Mouse (Mus musculus): ENCODE results near the gene Tmem80. TPM values are rescaled to one million over a fixed set of nuclear protein-coding genes. Genes with fewer than 3 reads are reported as not detected.
A peak's percentile ranks its signal among the peaks of the same experiment; 100 is the strongest.

Gene Tmem80
- polyA plus RNA-seq, 1 experiment from 2014 or later: 62.2 TPM

GRCm38 (mm10) chr7:141335682-141336081, 8.1 kb downstream of the Tmem80 start:
- ATAC-seq: no peak
- WGBS: 91% methylated on average over 4 of the region's 4 CpGs

GRCm38 (mm10) chr7:141336296-141336695, 8.8 kb downstream of the Tmem80 start:
- Histone ChIP-seq H3K4me1 (replicated peaks; ENCODE audit: control insufficient read depth, insufficient read depth, low read length) (peaks cover 5% of the 10 kb centered on the region; the same call in 1 of the 2 replicates), H3K9ac (replicated peaks; ENCODE audit: low read depth, low read length) (no peak overlapping the region), H3K4me3 (replicated peaks; ENCODE audit: low read length) (no peak overlapping the region), H3K27me3 (replicated peaks; ENCODE audit: control insufficient read depth, insufficient read depth, low read length) (0 out of 2 replicates have a peak, but pooled peaks cover 3% of the 10 kb centered on the region), H3K36me3 (ENCODE audit: control insufficient read depth, insufficient read depth) (peaks cover 9% of the 10 kb centered on the region), H3K4me2 (ENCODE audit: low read length) (no peak overlapping the region), H3K9me3 (ENCODE audit: control insufficient read depth, low read length) (no peaks in the 10 kb centered on the region), H3K27ac (ENCODE audit: low read length) (no peak overlapping the region)
- WGBS: 81% methylated on average over 3 of the region's 3 CpGs
- no peak for ATAC-seq

More at GRCm38 (mm10) chr7:141335682-141336081, 8.1 kb downstream of the Tmem80 start:
- 0 out of 2 replicates have a peak, but pooled peaks cover 3% of the 10 kb centered on the region for H3K27me3 ChIP-seq (replicated peaks; ENCODE audit: control insufficient read depth, insufficient read depth, low read length)
- no peak overlapping the region for H3K27ac ChIP-seq (ENCODE audit: low read length)
- no peak overlapping the region for H3K4me2 ChIP-seq (ENCODE audit: low read length)
- peaks cover 9% of the 10 kb centered on the region for H3K36me3 ChIP-seq (ENCODE audit: control insufficient read depth, insufficient read depth)
- no peaks in the 10 kb centered on the region for H3K9me3 ChIP-seq (ENCODE audit: control insufficient read depth, low read length)
- no peak overlapping the region for H3K9ac ChIP-seq (replicated peaks; ENCODE audit: low read depth, low read length)
- peaks cover 5% of the 10 kb centered on the region; the same call in 1 of the 2 replicates for H3K4me1 ChIP-seq (replicated peaks; ENCODE audit: control insufficient read depth, insufficient read depth, low read length)
- H3K4me3 ChIP-seq (replicated peaks; ENCODE audit: low read length): no peak overlapping the region

- H3K9ac ChIP-seq (replicated peaks; ENCODE audit: low read depth, low read length): no peak overlapping the region
- H3K27ac ChIP-seq (ENCODE audit: low read length): no peak overlapping the region
- H3K27me3 ChIP-seq (replicated peaks; ENCODE audit: control insufficient read depth, insufficient read depth, low read length): 0 out of 2 replicates have a peak, but pooled peaks cover 3% of the 10 kb centered on the region
- H3K4me1 ChIP-seq (replicated peaks; ENCODE audit: control insufficient read depth, insufficient read depth, low read length): peaks cover 5% of the 10 kb centered on the region; the same call in 1 of the 2 replicates
- peaks cover 7% of the 10 kb centered on the region for H3K36me3 ChIP-seq (ENCODE audit: control insufficient read depth, insufficient read depth)
- WGBS: 93% methylated on average over 3 of the region's 3 CpGs
- no peak overlapping the region for H3K4me3 ChIP-seq (replicated peaks; ENCODE audit: low read length)
- ATAC-seq: no peak
- H3K9me3 ChIP-seq (ENCODE audit: control insufficient read depth, low read length): no peaks in the 10 kb centered on the region
- H3K4me2 ChIP-seq (ENCODE audit: low read length): no peak overlapping the region
Measured at GRCm38 (mm10) chr7:141337716-141338416, 10.3 kb downstream of the Tmem80 start.

GRCm38 (mm10) chr7:141338576-141339131, 11.1 kb downstream of the Tmem80 start, which contains the start of gene Eps8l2:
Gene Eps8l2 (plus strand): TSS chr7:141338880.
- peaks cover 5% of the 10 kb centered on the region; the same call in 1 of the 2 replicates for H3K4me1 ChIP-seq (replicated peaks; ENCODE audit: control insufficient read depth, insufficient read depth, low read length)
- no peaks in the 10 kb centered on the region for H3K9me3 ChIP-seq (ENCODE audit: control insufficient read depth, low read length)
- peak within 1 kb of the TSS; percentile 30; the same call in 1 of the 2 replicates for H3K9ac ChIP-seq (replicated peaks; ENCODE audit: low read depth, low read length)
- H3K4me3 ChIP-seq (replicated peaks; ENCODE audit: low read length): no peak within 1 kb of the TSS
- 6% methylated on average over 23 of the region's 23 CpGs for WGBS
- ATAC-seq: no peak
- H3K4me2 ChIP-seq (ENCODE audit: low read length): no peak within 1 kb of the TSS
- no peak within 1 kb of the TSS for H3K27ac ChIP-seq (ENCODE audit: low read length)
- no peaks in the 10 kb centered on the region for H3K36me3 ChIP-seq (ENCODE audit: control insufficient read depth, insufficient read depth)
- H3K27me3 ChIP-seq (replicated peaks; ENCODE audit: control insufficient read depth, insufficient read depth, low read length): 0 out of 2 replicates have a peak, but pooled peaks cover 3% of the 10 kb centered on the region

- 38% methylated on average over 20 of the region's 20 CpGs for WGBS
Measured at GRCm38 (mm10) chr7:141339215-141339920, 11.8 kb downstream of the Tmem80 start.

GRCm38 (mm10) chr7:141340023-141340422, 12.5 kb downstream of the Tmem80 start:
- Histone ChIP-seq H3K27ac (ENCODE audit: low read length) (no peak overlapping the region), H3K27me3 (replicated peaks; ENCODE audit: control insufficient read depth, insufficient read depth, low read length) (0 out of 2 replicates have a peak, but pooled peaks cover 3% of the 10 kb centered on the region), H3K36me3 (ENCODE audit: control insufficient read depth, insufficient read depth) (no peaks in the 10 kb centered on the region), H3K9me3 (ENCODE audit: control insufficient read depth, low read length) (no peaks in the 10 kb centered on the region), H3K4me2 (ENCODE audit: low read length) (no peak overlapping the region), H3K9ac (replicated peaks; ENCODE audit: low read depth, low read length) (no peak overlapping the region), H3K4me1 (replicated peaks; ENCODE audit: control insufficient read depth, insufficient read depth, low read length) (peaks cover 5% of the 10 kb centered on the region; the same call in 1 of the 2 replicates), H3K4me3 (replicated peaks; ENCODE audit: low read length) (no peak overlapping the region)
- ATAC-seq: no peak
- 87% methylated on average over 7 of the region's 7 CpGs for WGBS

More at GRCm38 (mm10) chr7:141339215-141339920, 11.8 kb downstream of the Tmem80 start:
- 0 out of 2 replicates have a peak, but pooled peaks cover 3% of the 10 kb centered on the region for H3K27me3 ChIP-seq (replicated peaks; ENCODE audit: control insufficient read depth, insufficient read depth, low read length)
- H3K4me1 ChIP-seq (replicated peaks; ENCODE audit: control insufficient read depth, insufficient read depth, low read length): peaks cover 5% of the 10 kb centered on the region; the same call in 1 of the 2 replicates
- no peak overlapping the region for H3K27ac ChIP-seq (ENCODE audit: low read length)
- no peak overlapping the region for H3K4me3 ChIP-seq (replicated peaks; ENCODE audit: low read length)
- ATAC-seq: no peak
- H3K9ac ChIP-seq (replicated peaks; ENCODE audit: low read depth, low read length): no peak overlapping the region; the same call in 1 of the 2 replicates
- no peak overlapping the region for H3K4me2 ChIP-seq (ENCODE audit: low read length)
- no peaks in the 10 kb centered on the region for H3K36me3 ChIP-seq (ENCODE audit: control insufficient read depth, insufficient read depth)
- H3K9me3 ChIP-seq (ENCODE audit: control insufficient read depth, low read length): no peaks in the 10 kb centered on the region

GRCm38 (mm10) chr7:141340476-141340875, 12.9 kb downstream of the Tmem80 start:
- 0 out of 2 replicates have a peak, but pooled peaks cover 3% of the 10 kb centered on the region for H3K27me3 ChIP-seq (replicated peaks; ENCODE audit: control insufficient read depth, insufficient read depth, low read length)
- WGBS: 84% methylated on average over 6 of the region's 6 CpGs
- H3K4me2 ChIP-seq (ENCODE audit: low read length): no peak overlapping the region
- no peaks in the 10 kb centered on the region for H3K36me3 ChIP-seq (ENCODE audit: control insufficient read depth, insufficient read depth)
- no peak overlapping the region for H3K9ac ChIP-seq (replicated peaks; ENCODE audit: low read depth, low read length)
- no peak for ATAC-seq
- no peak overlapping the region for H3K27ac ChIP-seq (ENCODE audit: low read length)
- no peaks in the 10 kb centered on the region for H3K9me3 ChIP-seq (ENCODE audit: control insufficient read depth, low read length)
- H3K4me3 ChIP-seq (replicated peaks; ENCODE audit: low read length): no peak overlapping the region
- peaks cover 5% of the 10 kb centered on the region; the same call in 1 of the 2 replicates for H3K4me1 ChIP-seq (replicated peaks; ENCODE audit: control insufficient read depth, insufficient read depth, low read length)

GRCm38 (mm10) chr7:141341689-141342226, 14.2 kb downstream of the Tmem80 start:
- WGBS: 80% methylated on average over 10 of the region's 10 CpGs
- peaks cover 5% of the 10 kb centered on the region; the same call in 1 of the 2 replicates for H3K4me1 ChIP-seq (replicated peaks; ENCODE audit: control insufficient read depth, insufficient read depth, low read length)
- H3K27ac ChIP-seq (ENCODE audit: low read length): no peak overlapping the region
- no peak for ATAC-seq
- no peak overlapping the region for H3K9ac ChIP-seq (replicated peaks; ENCODE audit: low read depth, low read length)
- H3K27me3 ChIP-seq (replicated peaks; ENCODE audit: control insufficient read depth, insufficient read depth, low read length): 0 out of 2 replicates have a peak, but pooled peaks cover 3% of the 10 kb centered on the region
- H3K36me3 ChIP-seq (ENCODE audit: control insufficient read depth, insufficient read depth): no peaks in the 10 kb centered on the region
- no peaks in the 10 kb centered on the region for H3K9me3 ChIP-seq (ENCODE audit: control insufficient read depth, low read length)
- H3K4me3 ChIP-seq (replicated peaks; ENCODE audit: low read length): no peak overlapping the region
- no peak overlapping the region for H3K4me2 ChIP-seq (ENCODE audit: low read length)

Data from forebrain, embryonic 16.5 days (tissue).